Mouse (Mus musculus): ENCODE data around the gene Nmnat1.

- no peak for TF ChIP-seq CTCF (IDR thresholded peaks at IDR 0.05 in 2 of 3, conservative IDR thresholded peaks at IDR 0.05 in 1 of 3; ENCODE audit: control insufficient read depth in 1 of 3, insufficient read depth in 1 of 3, low read depth in 2 of 3, low read length in 3 of 3, poor library complexity in 1 of 3, severe bottlenecking in 1 of 3)
- no peak for TF ChIP-seq MAX (IDR thresholded peaks at IDR 0.05; ENCODE audit: low read length)
- no peak for TF ChIP-seq POLR2AphosphoS2 (IDR thresholded peaks at IDR 0.05; ENCODE audit: low read length)
- TF ChIP-seq EP300 (IDR thresholded peaks at IDR 0.05; ENCODE audit: low read depth in 1 of 2, low read length in 2 of 2), result no peak
- TF ChIP-seq ZC3H11A (IDR thresholded peaks at IDR 0.05; ENCODE audit: low read depth, low read length), result no peak
- no peak for TF ChIP-seq UBTF (IDR thresholded peaks at IDR 0.05; ENCODE audit: borderline replicate concordance, insufficient read depth, low read depth, low read length)
- TF ChIP-seq TAL1 (IDR thresholded peaks at IDR 0.05; ENCODE audit: low read length), result no peak
- TF ChIP-seq SIN3A (IDR thresholded peaks at IDR 0.05; ENCODE audit: low read length), result no peak
- TF ChIP-seq POLR2A (IDR thresholded peaks at IDR 0.05; ENCODE audit: control insufficient read depth in 1 of 2, insufficient read depth in 1 of 2, low read depth in 1 of 2, low read length in 2 of 2, poor library complexity in 1 of 2), result no peak
- TF ChIP-seq ZNF384 (IDR thresholded peaks at IDR 0.05; ENCODE audit: low read depth, low read length), result no peak
- TF ChIP-seq MXI1 (IDR thresholded peaks at IDR 0.05; ENCODE audit: low read depth, low read length), result no peak
These were observed 25.6 kb downstream of the Nmnat1 start for GRCm38 (mm10) chr4:149459425-149459824.

All from MEL (cell line).